Mouse (Mus musculus) heart, embryonic 13.5 days (tissue): ENCODE measurements at regions not wholly inside any gene's neighbourhood (a gene's known extent, or its start where the extent isn't known, plus 50 kb on each side); places are given as distances from the start of the nearest gene placed in this dataset. TPM values are rescaled to one million over a fixed set of nuclear protein-coding genes. Genes with fewer than 3 reads are reported as not detected.
"Not testable (repeated sequence)": the region's sequence is repeated elsewhere in the genome, so short reads cannot be mapped to it uniquely, and the experiment has no call there.

Source experiments
- ATAC-seq: fragments of 200-750 bp; cut with Nextera tagmentation; 2 replicates; pipeline ENCODE4 v1.8.0; 2017; ENCODE audit warnings: moderate TSS enrichment; ENCODE audit not compliant: insufficient number of reproducible peaks, low FRiP score, low TSS enrichment; ENCODE audit errors: extremely low read depth
- H3K27ac ChIP-seq: fragments of 300-500 bp; sonication (generic); replicated peaks from 2 replicates; pipeline ENCODE4 v1.5.1; 2015; ENCODE audit warnings: moderate library complexity, mild to moderate bottlenecking, inconsistent platforms
- H3K27me3 ChIP-seq: fragments of 300-500 bp; sonication (generic); replicated peaks from 2 replicates; pipeline ENCODE4 v1.6.1; 2015; ENCODE audit warnings: mild to moderate bottlenecking, inconsistent platforms
- H3K36me3 ChIP-seq: fragments of 300-500 bp; sonication (generic); 2 replicates; pipeline ENCODE4 v1.6.1; 2015; ENCODE audit warnings: mild to moderate bottlenecking, inconsistent platforms
- H3K4me1 ChIP-seq: fragments of 300-500 bp; sonication (generic); 2 replicates; pipeline ENCODE4 v1.6.1; 2015; ENCODE audit warnings: inconsistent platforms
- H3K4me2 ChIP-seq: fragments of 300-500 bp; sonication (generic); 2 replicates; pipeline ENCODE4 v1.6.1; 2015; ENCODE audit warnings: inconsistent platforms, mild to moderate bottlenecking, moderate library complexity
- H3K4me3 ChIP-seq: fragments of 300-500 bp; sonication (generic); 2 replicates; pipeline ENCODE4 v1.5.1; 2015; ENCODE audit warnings: moderate library complexity, mild to moderate bottlenecking, inconsistent platforms
- H3K9ac ChIP-seq: fragments of 300-500 bp; sonication (generic); 2 replicates; pipeline ENCODE4 v1.6.1; 2015; ENCODE audit warnings: inconsistent platforms, mild to moderate bottlenecking, moderate library complexity
- H3K9me3 ChIP-seq: fragments of 300-500 bp; sonication (generic); 2 replicates; pipeline ENCODE4 v1.6.1; 2016; ENCODE audit warnings: inconsistent platforms
- WGBS: fragments of 180-500 bp; shearing (Covaris S2); methylation state at CpG from one replicate; pipeline ENCODE4 v1.1.7; 2015; ENCODE audit warnings: mixed read lengths; 5-methylcytosine and 5-hydroxymethylcytosine counted together
- microRNA-seq: library from miRNA; unstranded; fragments of <30 nt; microRNA quantifications from one replicate; pipeline ENCODE4, GENCODE M21; 2016

GRCm38 (mm10) chr12:23216521-23216920, 563.5 kb downstream of the Gm10330 start:
- not testable (repeated sequence) for ATAC-seq, H3K27me3 ChIP-seq

DNA sequence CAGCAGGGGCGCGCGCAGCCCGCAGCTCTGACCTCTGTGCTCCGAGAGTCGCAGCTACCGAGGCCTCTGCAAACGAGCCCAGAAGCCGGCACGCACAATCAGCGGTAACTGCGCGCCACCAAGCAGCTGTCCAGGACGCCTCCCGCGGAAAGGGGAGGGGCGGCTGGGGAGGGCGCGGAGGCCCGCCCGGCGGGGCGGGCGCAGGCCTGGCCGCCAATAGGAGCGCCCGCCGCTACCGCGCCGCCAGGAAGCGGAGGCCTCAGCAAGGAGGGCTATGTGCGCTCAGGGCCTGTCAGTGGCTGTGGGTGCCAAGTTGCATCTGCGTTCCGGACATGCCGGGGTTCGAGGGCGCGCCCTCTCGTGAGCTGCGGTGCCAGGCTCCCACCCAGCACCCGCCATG, 590.5 kb downstream of the Gm10330 start:
- peak; percentile 46; the same call in 1 of the 2 replicates for ATAC-seq
- under 1% methylated on average over 31 of the region's 42 CpGs for WGBS
- not testable (repeated sequence) for H3K4me1 ChIP-seq

More at GRCm38 (mm10) chr12:23216521-23216920, 563.5 kb downstream of the Gm10330 start:
- not testable (repeated sequence) for H3K27ac ChIP-seq, H3K4me2 ChIP-seq, H3K9me3 ChIP-seq, H3K9ac ChIP-seq, H3K4me1 ChIP-seq, H3K36me3 ChIP-seq, H3K4me3 ChIP-seq
- WGBS: 50% methylated on average over 1 of the region's 5 CpGs

DNA sequence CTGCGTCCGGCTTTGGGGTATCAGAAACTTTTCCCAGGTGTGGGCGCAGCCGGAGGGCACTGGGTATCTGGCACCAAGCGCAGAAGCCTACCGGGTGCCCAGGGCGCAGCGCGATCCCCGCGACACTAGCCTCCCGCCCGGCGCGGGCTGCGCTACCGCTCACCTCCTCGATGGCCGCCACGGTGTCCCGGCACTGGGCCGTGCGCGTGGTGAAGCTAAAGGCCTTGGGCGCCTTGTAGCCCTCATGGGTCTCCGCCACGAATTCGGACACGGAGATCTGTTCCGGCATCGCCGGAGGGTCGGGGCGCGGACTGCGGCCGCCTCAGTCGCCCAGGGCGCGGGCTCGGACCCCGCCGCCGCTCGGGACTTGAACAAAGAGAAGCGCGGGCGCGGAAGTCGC, 591.0 kb downstream of the Gm10330 start:
- Histone ChIP-seq H3K4me3 (peak overlapping the region; percentile 59), H3K4me2 (peak overlapping the region; percentile 67), H3K9ac (peak overlapping the region; percentile 79)
- not testable (repeated sequence) for H3K36me3 ChIP-seq, ATAC-seq, H3K9me3 ChIP-seq, H3K27ac ChIP-seq, H3K4me1 ChIP-seq, H3K27me3 ChIP-seq
- under 1% methylated on average over 33 of the region's 50 CpGs for WGBS

More for the DNA sequence above, 590.5 kb downstream of the Gm10330 start:
- not testable (repeated sequence) for H3K9me3 ChIP-seq, H3K36me3 ChIP-seq, H3K27me3 ChIP-seq, H3K27ac ChIP-seq
- peak overlapping the region; percentile 79 for H3K9ac ChIP-seq
- H3K4me3 ChIP-seq: peak overlapping the region; percentile 59
- peak overlapping the region; percentile 67 for H3K4me2 ChIP-seq

Small RNA genes lying in the stretch of these regions (microRNA-seq; reads per million reads assigned to microRNA genes)
- not detected for gene Gm26140
